Mouse (Mus musculus): ENCODE measurements around the gene Nhej1. TPM values are rescaled to one million over a fixed set of nuclear protein-coding genes. Genes with fewer than 3 reads are reported as not detected.

Gene Nhej1
- polyA plus RNA-seq (2012; rRNA removed) = 1.8 and 2.4 TPM in 2 replicates

DNA sequence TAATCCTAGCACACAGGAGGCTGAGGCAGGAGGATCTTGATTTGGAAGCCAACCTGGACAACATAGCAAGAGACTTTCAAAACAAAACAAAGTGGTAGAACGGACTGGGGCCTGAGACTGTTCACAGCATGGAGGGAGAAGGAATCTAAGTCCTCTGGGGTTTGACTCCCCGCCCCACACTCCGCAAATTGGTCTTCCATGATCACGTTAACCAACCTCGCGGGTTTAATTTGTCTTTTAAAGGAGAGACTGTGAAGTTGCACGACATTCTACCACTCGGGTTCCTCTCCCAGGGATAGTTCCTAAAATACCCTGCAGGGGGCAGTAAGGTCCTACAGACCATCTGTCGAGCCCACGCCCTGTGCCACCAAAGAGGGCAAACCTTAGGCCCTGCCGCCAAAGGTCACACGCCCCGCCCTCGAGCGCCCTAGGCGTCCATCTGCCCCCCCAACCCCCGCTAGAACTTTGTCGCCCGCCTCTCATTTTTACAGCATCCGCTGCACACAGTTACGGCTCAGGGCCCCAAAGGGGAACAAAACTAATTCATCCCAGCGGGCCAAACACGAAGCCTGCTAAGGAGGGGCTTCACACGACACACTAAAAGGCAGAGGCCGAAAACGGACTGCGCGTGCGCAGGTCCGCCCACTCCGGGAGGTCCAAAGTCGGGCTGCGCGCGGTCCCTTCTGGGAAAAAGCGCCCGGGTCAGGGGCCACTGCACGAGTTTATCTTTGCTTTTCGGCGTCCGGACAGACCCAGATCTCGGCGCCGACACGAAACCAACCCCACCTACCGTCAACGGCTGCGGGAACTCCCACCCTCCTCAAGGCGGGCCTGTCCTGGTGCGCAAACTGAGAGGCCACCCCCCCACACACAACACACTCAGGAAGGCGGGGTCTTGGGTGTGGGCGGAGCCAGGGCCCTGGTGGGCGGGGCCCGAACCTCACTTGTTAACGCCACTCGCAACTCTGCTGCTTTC lies at the start of gene Nhej1:
TSS of gene Nhej1 (minus strand) at position 855 of the 976 bp plus-strand sequence.
- peak; percentile 74 to 90 for DNase-seq (ENCODE audit: extremely low spot score in 1 of 2, low spot score in 1 of 2)

DNA sequence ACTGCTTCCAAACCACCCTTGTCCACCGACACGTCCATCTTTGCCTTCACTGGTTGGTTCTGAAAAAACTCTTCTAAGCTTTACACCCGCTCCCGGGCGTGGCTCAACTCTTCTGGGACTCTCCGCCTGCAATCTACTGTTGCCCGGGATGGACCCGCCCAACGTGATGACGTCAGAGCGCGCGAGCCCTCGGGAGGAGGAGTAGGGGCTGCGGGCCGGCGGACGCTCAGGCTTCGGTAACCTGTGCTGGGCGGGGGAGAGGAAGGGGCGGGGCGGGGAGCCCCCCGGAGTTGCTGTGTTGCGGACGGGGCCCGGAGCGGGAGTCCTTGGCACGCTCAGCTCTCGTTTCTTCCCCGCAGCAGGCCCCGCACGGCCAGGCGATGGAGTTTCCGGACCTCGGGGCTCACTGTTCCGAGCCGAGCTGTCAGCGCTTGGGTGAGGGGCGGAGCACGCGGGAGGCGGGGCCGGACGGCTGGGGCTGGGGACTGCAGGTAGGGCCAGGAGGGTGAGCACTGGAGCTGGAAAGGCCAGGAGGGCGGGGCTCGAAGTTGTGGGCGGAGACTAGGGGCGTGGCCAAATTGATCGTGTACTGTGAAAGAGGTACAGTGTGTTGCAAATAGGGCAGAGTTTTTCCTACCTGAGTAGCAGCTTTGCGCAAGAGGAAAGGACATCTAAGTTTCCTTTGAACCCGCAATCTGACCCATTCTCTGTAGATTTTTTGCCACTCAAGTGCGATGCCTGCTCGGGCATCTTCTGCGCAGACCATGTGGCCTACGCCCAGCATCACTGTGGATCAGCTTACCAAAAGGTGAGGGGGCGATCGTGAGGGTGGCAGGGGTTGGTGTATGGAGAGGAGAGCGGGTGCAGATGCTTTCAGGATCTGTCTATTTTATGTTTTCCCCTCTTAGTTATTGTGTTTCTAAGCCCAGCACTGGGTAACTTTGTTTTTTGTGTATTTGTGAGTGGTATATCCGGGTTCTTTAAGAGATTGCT lies 43.8 kb upstream of the Nhej1 start, which contains the start of gene Zfand2b:
TSS of gene Zfand2b (plus strand) at position 175 of the 993 bp plus-strand sequence.
- peak; percentile 87 to 96 for DNase-seq (ENCODE audit: extremely low spot score in 1 of 2, low spot score in 1 of 2)

DNA sequence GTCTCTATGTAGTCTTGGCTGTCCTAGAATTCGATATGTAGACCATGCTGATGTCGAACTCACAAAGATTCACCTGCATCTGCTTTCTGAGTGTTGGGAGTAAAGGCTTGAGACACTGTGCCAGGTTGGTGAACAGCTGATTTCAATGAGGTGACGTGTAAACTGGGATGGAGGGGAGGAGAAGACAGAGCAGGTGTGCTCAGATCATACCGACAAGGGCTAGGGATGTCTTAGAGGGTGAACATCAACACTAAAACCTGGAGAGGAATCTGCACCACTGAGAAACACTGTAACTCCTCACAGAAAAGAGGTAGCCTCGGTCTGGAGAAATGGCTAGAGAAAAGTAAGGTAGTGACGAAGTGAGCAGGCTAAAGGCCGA lies 43.1 kb upstream of the Nhej1 start:
- no peak for DNase-seq (ENCODE audit: extremely low spot score in 1 of 2, low spot score in 1 of 2)

- no peak for DNase-seq (ENCODE audit: extremely low spot score in 1 of 2, low spot score in 1 of 2)
These were observed 35.2 kb upstream of the Nhej1 start for GRCm38 (mm10) chr1:75160256-75160617.

- no peak for DNase-seq (ENCODE audit: extremely low spot score in 1 of 2, low spot score in 1 of 2)
These were observed 34.7 kb upstream of the Nhej1 start for GRCm38 (mm10) chr1:75159540-75160255.

DNA sequence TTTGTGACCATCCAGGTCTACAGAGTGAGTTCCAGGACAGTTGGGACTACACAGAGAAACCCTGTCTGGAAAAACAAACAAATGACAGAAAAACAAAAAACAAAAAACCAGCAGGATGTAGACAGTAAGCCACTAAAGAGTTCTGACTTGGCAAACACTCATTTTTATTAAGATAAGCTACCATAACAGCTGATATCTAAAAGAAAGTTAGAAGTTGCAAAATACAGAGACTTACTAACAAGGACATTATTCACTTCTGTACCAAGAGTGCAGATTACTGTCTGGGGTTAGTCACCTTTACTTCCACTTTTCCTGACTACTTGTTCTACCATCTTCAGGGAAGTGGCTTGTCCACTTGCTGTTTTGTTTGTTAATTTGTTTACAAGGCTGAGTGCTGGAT lies 34.0 kb upstream of the Nhej1 start:
- no peak for DNase-seq (ENCODE audit: extremely low spot score in 1 of 2, low spot score in 1 of 2)

GRCm38 (mm10) chr1:75155837-75156236 lies 30.8 kb upstream of the Nhej1 start:
- DNase-seq (ENCODE audit: extremely low spot score in 1 of 2, low spot score in 1 of 2) = no peak

GRCm38 (mm10) chr1:75148727-75149126 lies 23.7 kb upstream of the Nhej1 start:
- DNase-seq (ENCODE audit: extremely low spot score in 1 of 2, low spot score in 1 of 2) = no peak

DNA sequence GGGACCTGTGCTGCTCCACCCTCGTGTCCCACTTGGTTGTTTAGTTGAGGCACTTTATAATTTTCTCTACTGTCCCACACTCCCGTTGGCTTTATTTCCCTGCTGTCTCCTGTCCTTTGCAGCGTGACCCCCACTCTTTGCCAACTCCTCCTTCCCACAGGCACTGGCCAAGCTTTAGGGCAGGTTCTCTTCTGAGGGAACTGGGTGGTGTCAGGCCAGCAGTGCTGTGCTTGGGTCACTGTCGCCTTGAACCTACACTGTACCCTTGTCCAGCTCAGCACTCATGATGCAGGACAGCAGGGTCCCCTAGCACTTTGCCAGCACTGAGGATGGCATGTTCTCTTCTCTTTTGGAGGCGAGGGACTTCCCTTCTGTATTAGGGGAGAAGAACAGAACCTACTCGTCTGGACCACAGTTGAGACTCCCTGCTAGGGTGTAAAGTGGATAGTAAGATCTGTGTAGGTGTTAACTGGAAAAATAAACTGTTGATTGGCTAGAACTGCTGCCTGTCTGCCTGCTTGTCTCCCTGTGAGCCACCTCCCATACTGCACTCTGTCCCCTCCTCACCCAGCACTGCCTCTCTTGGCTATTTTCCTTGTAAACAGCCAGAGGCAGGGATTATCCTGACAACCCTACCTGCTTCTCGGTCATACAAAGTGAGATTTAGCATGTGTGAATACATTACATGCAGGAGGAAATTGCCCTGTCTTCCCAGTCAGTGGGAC lies 22.6 kb upstream of the Nhej1 start:
- no peak for DNase-seq (ENCODE audit: extremely low spot score in 1 of 2, low spot score in 1 of 2)

- no peak for DNase-seq (ENCODE audit: extremely low spot score in 1 of 2, low spot score in 1 of 2)
These were observed 20.6 kb upstream of the Nhej1 start for GRCm38 (mm10) chr1:75145589-75145988.

DNA sequence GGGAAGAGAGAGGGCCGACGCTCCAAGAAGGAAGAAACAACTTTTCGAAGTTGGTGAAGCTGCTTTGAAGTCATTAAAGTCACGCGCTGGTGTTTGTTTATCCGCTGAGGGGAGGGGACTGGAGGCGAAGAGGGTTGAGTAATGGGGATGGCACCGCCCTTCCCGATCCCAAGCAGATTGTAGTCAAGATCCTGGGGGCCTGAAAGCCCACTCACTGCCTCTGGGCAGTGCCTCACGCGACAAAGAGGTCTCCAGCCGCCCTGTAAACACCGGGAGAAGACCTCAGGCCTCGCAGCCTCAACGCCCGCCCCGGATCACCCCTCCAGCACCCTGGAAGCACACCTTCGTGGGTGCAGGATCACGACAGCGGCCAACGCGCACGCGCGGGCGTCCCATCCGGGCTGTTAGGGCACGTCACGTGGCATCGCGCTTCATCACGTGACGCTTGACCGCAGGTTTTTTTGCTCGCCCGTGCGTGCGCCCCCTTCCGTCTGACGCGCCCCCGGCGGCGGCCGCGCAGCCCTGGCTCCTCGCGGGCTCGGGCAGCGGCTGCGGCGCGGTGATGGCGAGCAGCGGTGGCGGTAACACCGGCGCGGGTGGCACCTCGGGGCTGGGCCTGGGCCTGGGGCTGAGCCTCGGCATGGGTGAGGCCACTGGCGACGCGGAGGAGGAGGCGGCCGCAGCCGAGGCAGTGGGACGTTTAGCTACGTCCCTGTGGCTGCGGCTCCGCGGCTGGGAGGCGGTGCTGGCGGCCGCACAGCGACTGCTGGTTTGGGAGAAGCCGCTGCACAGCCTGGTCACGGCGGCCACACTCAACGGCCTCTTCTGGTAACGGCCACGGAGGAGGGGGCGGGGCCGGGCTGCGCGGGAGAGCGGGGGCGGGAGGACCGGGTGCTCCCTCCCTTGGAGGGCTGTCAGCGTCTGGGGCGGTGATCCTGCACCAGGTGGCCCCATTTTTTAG lies 17.6 kb upstream of the Nhej1 start, which contains the start of the genes Cnppd1 and Retreg2:
TSS of gene Cnppd1 (minus strand) at position 411 of the 961 bp plus-strand sequence.
TSS of gene Retreg2 (plus strand) at position 478 of the 961 bp plus-strand sequence.
- DNase-seq (ENCODE audit: extremely low spot score in 1 of 2, low spot score in 1 of 2) = peak; percentile 89 to 97

DNA sequence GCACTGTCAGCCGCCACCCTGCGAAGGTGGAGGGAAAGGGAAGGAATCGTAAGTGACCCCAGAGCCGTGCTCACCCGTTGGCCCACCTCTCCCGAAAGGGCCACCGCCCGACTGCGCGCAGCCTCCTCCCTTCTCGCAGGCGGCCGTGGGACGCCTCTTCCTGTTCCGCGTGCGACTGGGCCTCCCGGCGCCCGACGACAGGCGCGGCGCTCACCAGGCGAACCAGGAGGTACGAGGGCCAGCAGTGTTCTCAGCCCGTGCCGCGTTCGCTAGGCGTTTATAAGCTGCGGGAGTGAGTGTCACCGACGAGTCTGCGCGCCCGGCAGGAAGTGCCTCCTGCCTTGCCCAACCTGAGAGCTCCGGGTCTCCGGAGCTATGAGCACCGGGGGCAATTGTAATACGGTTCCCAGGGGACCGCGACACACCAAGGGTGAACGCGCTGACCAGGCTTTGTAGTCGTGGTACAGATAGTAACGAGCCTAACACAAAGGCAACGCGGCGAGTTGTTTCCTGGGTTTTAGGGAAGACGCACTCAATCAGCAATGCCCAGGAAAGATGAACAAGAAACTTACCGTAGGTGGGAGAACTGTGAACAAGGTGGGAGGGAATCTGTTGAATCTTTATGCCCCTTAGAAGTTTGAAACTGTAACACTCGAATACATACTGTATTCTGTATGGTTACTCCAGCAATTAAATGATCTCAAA lies 16.6 kb upstream of the Nhej1 start:
- peak in 1 of 2 experiments; percentile 58 for DNase-seq (ENCODE audit: extremely low spot score in 1 of 2, low spot score in 1 of 2)

- no peak for DNase-seq (ENCODE audit: extremely low spot score in 1 of 2, low spot score in 1 of 2)
These were observed 15.7 kb upstream of the Nhej1 start for GRCm38 (mm10) chr1:75140601-75141190.

GRCm38 (mm10) chr1:75138448-75138847 lies 13.4 kb upstream of the Nhej1 start:
- no peak for DNase-seq (ENCODE audit: extremely low spot score in 1 of 2, low spot score in 1 of 2)

- DNase-seq (ENCODE audit: extremely low spot score in 1 of 2, low spot score in 1 of 2) = no peak
These were observed 11.7 kb upstream of the Nhej1 start for GRCm38 (mm10) chr1:75136730-75137129.

- no peak for DNase-seq (ENCODE audit: extremely low spot score in 1 of 2, low spot score in 1 of 2)
These were observed 11.3 kb upstream of the Nhej1 start for GRCm38 (mm10) chr1:75136293-75136692.

All from frontal cortex, adult 2 months (tissue).